Mouse (Mus musculus) heart, embryonic 12.5 days (tissue): ENCODE data around the gene Kcnh3. TPM values are rescaled to one million over a fixed set of nuclear protein-coding genes. Genes with fewer than 3 reads are reported as not detected.

ENCODE experiments used
- ATAC-seq: fragments of 200-750 bp; cut with Nextera tagmentation; 2 replicates; pipeline ENCODE4 v1.8.0; 2017; ENCODE audit warnings: moderate TSS enrichment, moderate library complexity; ENCODE audit not compliant: insufficient number of reproducible peaks, low FRiP score
- H3K27ac ChIP-seq: fragments of 300-500 bp; sonication (generic); 2 replicates; pipeline ENCODE4 v1.5.1; 2016; ENCODE audit warnings: mild to moderate bottlenecking, moderate library complexity; ENCODE audit not compliant: poor library complexity, severe bottlenecking
- H3K27me3 ChIP-seq: fragments of 300-500 bp; sonication (generic); replicated peaks from 2 replicates; pipeline ENCODE4 v1.6.1; 2016; ENCODE audit warnings: mild to moderate bottlenecking, moderate library complexity
- H3K36me3 ChIP-seq: fragments of 300-500 bp; sonication (generic); 2 replicates; pipeline ENCODE4 v1.6.1; 2016; ENCODE audit warnings: mild to moderate bottlenecking, moderate library complexity
- H3K4me1 ChIP-seq: fragments of 300-500 bp; sonication (generic); replicated peaks from 2 replicates; pipeline ENCODE4 v1.6.1; 2016; ENCODE audit warnings: mild to moderate bottlenecking
- H3K4me2 ChIP-seq: fragments of 300-500 bp; sonication (generic); 2 replicates; pipeline ENCODE4 v1.6.1; 2016; ENCODE audit warnings: mild to moderate bottlenecking, moderate library complexity
- H3K4me3 ChIP-seq: fragments of 300-500 bp; sonication (generic); 2 replicates; pipeline ENCODE4 v1.5.1; 2016; ENCODE audit warnings: mild to moderate bottlenecking
- H3K9ac ChIP-seq: fragments of 300-500 bp; sonication (generic); 2 replicates; pipeline ENCODE4 v1.6.1; 2016; ENCODE audit warnings: mild to moderate bottlenecking, moderate library complexity
- H3K9me3 ChIP-seq: fragments of 300-500 bp; sonication (generic); replicated peaks from 2 replicates; pipeline ENCODE4 v1.6.1; 2016; ENCODE audit warnings: mild to moderate bottlenecking, moderate library complexity
- WGBS: fragments of 180-500 bp; shearing (Covaris S2); methylation state at CpG from one replicate; pipeline ENCODE4 v1.1.7; 2016; 5-methylcytosine and 5-hydroxymethylcytosine counted together
- polyA plus RNA-seq: library from polyadenylated mRNA; unstranded; fragments of >200 nt; fragmentation: Nextera tagmentation; extraction: Ambion mirVana; gene quantifications from 2 replicates; pipeline ENCODE4 v1.2.1, GENCODE M21; 2016

Gene Kcnh3
- polyA plus RNA-seq, 1 experiment from 2014 or later = 0.24 TPM

- H3K9me3 ChIP-seq = no peaks in the 10 kb centered on the region
These were observed 30.6 kb downstream of the Kcnh3 start for GRCm38 (mm10) chr15:99255241-99255749.

GRCm38 (mm10) chr15:99259167-99259729, 34.6 kb downstream of the Kcnh3 start:
- no peaks in the 10 kb centered on the region for H3K27me3 ChIP-seq
- H3K27ac ChIP-seq = peak overlapping the region; percentile 62; the same call in 1 of the 2 replicates
- H3K4me3 ChIP-seq = peak overlapping the region; percentile 12; the same call in 1 of the 2 replicates
- H3K36me3 ChIP-seq = no peaks in the 10 kb centered on the region
- H3K4me2 ChIP-seq = peak overlapping the region; percentile 57
- 63% methylated on average over 8 of the region's 8 CpGs for WGBS
- peak overlapping the region; percentile 22; the same call in 1 of the 2 replicates for H3K9ac ChIP-seq
- H3K9me3 ChIP-seq = no peaks in the 10 kb centered on the region
- peaks cover 19% of the 10 kb centered on the region for H3K4me1 ChIP-seq
- peak; percentile 63 for ATAC-seq

More at GRCm38 (mm10) chr15:99255241-99255749, 30.6 kb downstream of the Kcnh3 start:
- 0 out of 2 replicates have a peak overlapping the region, but pooled peaks have one; percentile 9 for H3K9ac ChIP-seq
- H3K4me2 ChIP-seq = no peak overlapping the region
- H3K36me3 ChIP-seq = no peaks in the 10 kb centered on the region
- peaks cover 34% of the 10 kb centered on the region for H3K4me1 ChIP-seq
- no peak overlapping the region for H3K27ac ChIP-seq
- no peak overlapping the region for H3K4me3 ChIP-seq
- H3K27me3 ChIP-seq = no peaks in the 10 kb centered on the region
- WGBS = 77% methylated on average over 6 of the region's 6 CpGs
- no peak for ATAC-seq

GRCm38 (mm10) chr15:99259730-99260252, 35.1 kb downstream of the Kcnh3 start:
- WGBS = 2% methylated on average over 7 of the region's 10 CpGs
- peak; percentile 66 for ATAC-seq

GRCm38 (mm10) chr15:99262702-99263101, 38.0 kb downstream of the Kcnh3 start:
- no peak overlapping the region for H3K27ac ChIP-seq
- no peaks in the 10 kb centered on the region for H3K36me3 ChIP-seq
- H3K4me2 ChIP-seq = no peak overlapping the region
- H3K4me3 ChIP-seq = no peak overlapping the region
- no peaks in the 10 kb centered on the region for H3K27me3 ChIP-seq
- H3K9me3 ChIP-seq = no peaks in the 10 kb centered on the region
- H3K4me1 ChIP-seq = peaks cover 18% of the 10 kb centered on the region
- no peak overlapping the region for H3K9ac ChIP-seq
- 46% methylated on average over 10 of the region's 10 CpGs for WGBS
- ATAC-seq = no peak

More at GRCm38 (mm10) chr15:99259730-99260252, 35.1 kb downstream of the Kcnh3 start:
- Histone ChIP-seq H3K4me1 (peaks cover 19% of the 10 kb centered on the region), H3K9me3 (no peaks in the 10 kb centered on the region), H3K4me3 (peak overlapping the region; percentile 31), H3K9ac (peak overlapping the region; percentile 22; the same call in 1 of the 2 replicates), H3K4me2 (peak overlapping the region; percentile 57), H3K36me3 (no peaks in the 10 kb centered on the region), H3K27me3 (no peaks in the 10 kb centered on the region), H3K27ac (peak overlapping the region; percentile 62; the same call in 1 of the 2 replicates)

GRCm38 (mm10) chr15:99264363-99264762, 39.7 kb downstream of the Kcnh3 start:
- peaks cover 16% of the 10 kb centered on the region for H3K4me1 ChIP-seq
- H3K4me3 ChIP-seq = no peak overlapping the region
- no peak overlapping the region for H3K4me2 ChIP-seq
- no peak for ATAC-seq
- no peaks in the 10 kb centered on the region for H3K36me3 ChIP-seq
- peak overlapping the region; percentile 13; the same call in 1 of the 2 replicates for H3K27ac ChIP-seq
- H3K27me3 ChIP-seq = no peaks in the 10 kb centered on the region
- H3K9me3 ChIP-seq = no peaks in the 10 kb centered on the region
- 54% methylated on average over 2 of the region's 2 CpGs for WGBS
- peak overlapping the region; percentile 27; the same call in 1 of the 2 replicates for H3K9ac ChIP-seq

GRCm38 (mm10) chr15:99265679-99266078, 41.0 kb downstream of the Kcnh3 start:
- WGBS = 12% methylated on average over 4 of the region's 4 CpGs
- Histone ChIP-seq H3K27ac (no peak overlapping the region), H3K9me3 (no peaks in the 10 kb centered on the region), H3K9ac (no peak overlapping the region; the same call in 1 of the 2 replicates), H3K27me3 (no peaks in the 10 kb centered on the region), H3K4me3 (no peak overlapping the region), H3K36me3 (no peaks in the 10 kb centered on the region), H3K4me2 (no peak overlapping the region), H3K4me1 (peaks cover 6% of the 10 kb centered on the region)
- ATAC-seq = peak; percentile 40; the same call in 1 of the 2 replicates

GRCm38 (mm10) chr15:99276095-99276494, 51.4 kb downstream of the Kcnh3 start:
- Histone ChIP-seq H3K9me3 (no peaks in the 10 kb centered on the region), H3K9ac (no peak overlapping the region), H3K4me1 (no peaks in the 10 kb centered on the region), H3K27ac (no peak overlapping the region), H3K4me2 (no peak overlapping the region), H3K36me3 (no peaks in the 10 kb centered on the region), H3K27me3 (peaks cover 11% of the 10 kb centered on the region; the same call in 1 of the 2 replicates), H3K4me3 (no peak overlapping the region)
- 76% methylated on average over 8 of the region's 8 CpGs for WGBS
- no peak for ATAC-seq

- H3K4me3 ChIP-seq = no peak overlapping the region
- no peak overlapping the region for H3K27ac ChIP-seq
- no peak overlapping the region for H3K9ac ChIP-seq
- H3K9me3 ChIP-seq = no peaks in the 10 kb centered on the region
- 83% methylated on average over 7 of the region's 7 CpGs for WGBS
- H3K36me3 ChIP-seq = no peaks in the 10 kb centered on the region
- no peak for ATAC-seq
- H3K4me2 ChIP-seq = no peak overlapping the region
- peaks cover 11% of the 10 kb centered on the region; the same call in 1 of the 2 replicates for H3K27me3 ChIP-seq
- no peaks in the 10 kb centered on the region for H3K4me1 ChIP-seq
These were observed 53.6 kb downstream of the Kcnh3 start for GRCm38 (mm10) chr15:99278271-99278670.

GRCm38 (mm10) chr15:99283456-99283855, 58.8 kb downstream of the Kcnh3 start:
- 59% methylated on average over 10 of the region's 10 CpGs for WGBS
- peaks cover 17% of the 10 kb centered on the region for H3K4me1 ChIP-seq
- ATAC-seq = no peak

GRCm38 (mm10) chr15:99284527-99285188, 60.0 kb downstream of the Kcnh3 start:
- H3K27ac ChIP-seq = no peak overlapping the region
- H3K4me1 ChIP-seq = peaks cover 17% of the 10 kb centered on the region
- no peaks in the 10 kb centered on the region for H3K36me3 ChIP-seq
- peak; percentile 25; the same call in 1 of the 2 replicates for ATAC-seq
- peaks cover 8% of the 10 kb centered on the region; the same call in 1 of the 2 replicates for H3K27me3 ChIP-seq
- H3K4me3 ChIP-seq = no peak overlapping the region
- 30% methylated on average over 14 of the region's 14 CpGs for WGBS
- no peak overlapping the region; the same call in 1 of the 2 replicates for H3K9ac ChIP-seq
- peak overlapping the region; percentile 44 for H3K4me2 ChIP-seq
- H3K9me3 ChIP-seq = no peaks in the 10 kb centered on the region

More at GRCm38 (mm10) chr15:99283456-99283855, 58.8 kb downstream of the Kcnh3 start:
- no peaks in the 10 kb centered on the region for H3K9me3 ChIP-seq
- H3K36me3 ChIP-seq = no peaks in the 10 kb centered on the region
- no peak overlapping the region for H3K9ac ChIP-seq
- H3K27ac ChIP-seq = no peak overlapping the region
- H3K4me3 ChIP-seq = no peak overlapping the region
- H3K27me3 ChIP-seq = peaks cover 11% of the 10 kb centered on the region; the same call in 1 of the 2 replicates
- H3K4me2 ChIP-seq = no peak overlapping the region

GRCm38 (mm10) chr15:99285189-99285535, 60.5 kb downstream of the Kcnh3 start:
- 35% methylated on average over 8 of the region's 8 CpGs for WGBS
- Histone ChIP-seq H3K36me3 (no peaks in the 10 kb centered on the region), H3K27me3 (peaks cover 3% of the 10 kb centered on the region; the same call in 1 of the 2 replicates), H3K4me1 (peaks cover 17% of the 10 kb centered on the region), H3K4me3 (no peak overlapping the region), H3K4me2 (peak overlapping the region; percentile 44; the same call in 1 of the 2 replicates), H3K9me3 (no peaks in the 10 kb centered on the region), H3K9ac (no peak overlapping the region), H3K27ac (no peak overlapping the region)
- peak; percentile 38; the same call in 1 of the 2 replicates for ATAC-seq
